Mouse (Mus musculus) thymus, adult 2 months (tissue): ENCODE measurements at regions not wholly inside any gene's neighbourhood (a gene's known extent, or its start where the extent isn't known, plus 50 kb on each side); places are given as distances from the start of the nearest gene placed in this dataset.
"Not testable (repeated sequence)": the region's sequence is repeated elsewhere in the genome, so short reads cannot be mapped to it uniquely, and the experiment has no call there.

Source experiments
- DNase-seq: peaks from one replicate; pipeline ENCODE4 v3.0.0; 2021
- H3K27ac ChIP-seq: fragments of 200-500 bp; 2 replicates; pipeline ENCODE4 v1.5.1; 2012; ENCODE audit warnings: low read length, control low read depth; ENCODE audit not compliant: control insufficient read depth, insufficient read depth
- H3K27me3 ChIP-seq: fragments of 200-500 bp; 2 replicates; pipeline ENCODE4 v1.6.1; 2012; ENCODE audit warnings: mild to moderate bottlenecking, low read length, moderate library complexity, mixed read lengths; ENCODE audit not compliant: control insufficient read depth, insufficient read depth
- H3K36me3 ChIP-seq: fragments of 200-500 bp; 2 replicates; pipeline ENCODE4 v1.6.1; 2012; ENCODE audit warnings: mild to moderate bottlenecking, low read length, moderate library complexity; ENCODE audit not compliant: control insufficient read depth, insufficient read depth
- H3K4me1 ChIP-seq: fragments of 200-500 bp; replicated peaks from 2 replicates; pipeline ENCODE4 v1.6.1; 2012; ENCODE audit warnings: low read length; ENCODE audit not compliant: control insufficient read depth, insufficient read depth
- H3K4me3 ChIP-seq: fragments of 200-500 bp; 2 replicates; pipeline ENCODE4 v1.5.1; 2012; ENCODE audit warnings: mild to moderate bottlenecking, low read length, control low read depth, moderate library complexity; ENCODE audit not compliant: control insufficient read depth, insufficient read depth
- CTCF ChIP-seq: fragments of 200-500 bp; IDR thresholded peaks from 2 replicates; pipeline ENCODE4 v1.5.1; 2012; ENCODE audit warnings: mild to moderate bottlenecking, control low read depth, low read length, moderate library complexity, borderline replicate concordance; ENCODE audit not compliant: control insufficient read depth, poor library complexity, insufficient read depth; ENCODE audit errors: extremely low read depth
- POLR2A ChIP-seq: fragments of 200-500 bp; IDR thresholded peaks from 2 replicates; pipeline ENCODE4 v1.6.1; 2012; ENCODE audit warnings: mild to moderate bottlenecking, low read length, control low read depth, moderate library complexity; ENCODE audit not compliant: control insufficient read depth, poor library complexity, insufficient read depth; ENCODE audit errors: extremely low read depth
- WGBS: fragments of 180-500 bp; shearing (Covaris S2); methylation state at CpG from one replicate; pipeline ENCODE4 v1.1.7; 2018; 5-methylcytosine and 5-hydroxymethylcytosine counted together

- not testable (repeated sequence) for H3K4me1 ChIP-seq, H3K27ac ChIP-seq, H3K27me3 ChIP-seq, H3K36me3 ChIP-seq, H3K4me3 ChIP-seq, DNase-seq
- WGBS = 98% methylated on average over 6 of the region's 6 CpGs
Measured at GRCm38 (mm10) chr4:8462414-8462813, 223.6 kb upstream of the Car8 start.

- WGBS = 89% methylated on average over 2 of the region's 2 CpGs
- DNase-seq = no peak
- Histone ChIP-seq H3K36me3 (no peaks in the 10 kb centered on the region), H3K4me1 (no peaks in the 10 kb centered on the region), H3K27ac (no peak overlapping the region), H3K27me3 (no peaks in the 10 kb centered on the region), H3K4me3 (no peak overlapping the region)
- TF ChIP-seq POLR2A (no peak), CTCF (no peak)
Measured at GRCm38 (mm10) chr4:8454346-8454745, 215.5 kb upstream of the Car8 start.

- H3K27me3 ChIP-seq = no peaks in the 10 kb centered on the region
- no peak for TF ChIP-seq POLR2A
- TF ChIP-seq CTCF = no peak
- DNase-seq = peak; percentile 33
- no peaks in the 10 kb centered on the region for H3K4me1 ChIP-seq
- H3K4me3 ChIP-seq = no peak overlapping the region
- no peaks in the 10 kb centered on the region for H3K36me3 ChIP-seq
- 76% methylated on average over 2 of the region's 2 CpGs for WGBS
- H3K27ac ChIP-seq = no peak overlapping the region
Measured at GRCm38 (mm10) chr4:8432393-8432792, 193.6 kb upstream of the Car8 start.

- Histone ChIP-seq H3K36me3 (no peaks in the 10 kb centered on the region), H3K4me3 (no peak overlapping the region), H3K27ac (no peak overlapping the region), H3K27me3 (no peaks in the 10 kb centered on the region), H3K4me1 (no peaks in the 10 kb centered on the region)
- WGBS = 24% methylated on average over 1 of the region's 1 CpGs
- TF ChIP-seq CTCF (no peak), POLR2A (no peak)
- no peak for DNase-seq
Measured at GRCm38 (mm10) chr4:8431032-8431332, 192.1 kb upstream of the Car8 start.

GRCm38 (mm10) chr4:8430269-8431031 is 191.6 kb upstream of the Car8 start:
- Histone ChIP-seq H3K4me1 (no peaks in the 10 kb centered on the region), H3K27ac (no peak overlapping the region), H3K4me3 (no peak overlapping the region), H3K36me3 (no peaks in the 10 kb centered on the region), H3K27me3 (no peaks in the 10 kb centered on the region)
- WGBS = 89% methylated on average over 4 of the region's 4 CpGs
- DNase-seq = no peak
- TF ChIP-seq POLR2A = no peak
- TF ChIP-seq CTCF = no peak

- WGBS = 93% methylated on average over 5 of the region's 5 CpGs
- no peak overlapping the region for H3K27ac ChIP-seq
- no peak for TF ChIP-seq CTCF
- TF ChIP-seq POLR2A = no peak
- H3K4me1 ChIP-seq = no peaks in the 10 kb centered on the region
- no peak for DNase-seq
- no peaks in the 10 kb centered on the region for H3K27me3 ChIP-seq
- H3K36me3 ChIP-seq = no peaks in the 10 kb centered on the region
- H3K4me3 ChIP-seq = no peak overlapping the region
Measured at GRCm38 (mm10) chr4:8429771-8430170, 190.9 kb upstream of the Car8 start.
